Mouse (Mus musculus): Measurements from ENCODE around the gene Bcl2. TPM values are rescaled to one million over a fixed set of nuclear protein-coding genes. Genes with fewer than 3 reads are reported as not detected.

Bcl2 gene
- total and polyA plus RNA-seq, 3 experiments, result 30.9 to 87.0 (median 38.8) TPM

- H3K36me3 ChIP-seq (ENCODE audit: control insufficient read depth in 1 of 2, insufficient read depth in 2 of 2, low read length in 2 of 2), result peaks cover 5 to 34% of the 10 kb centered on the region in 2 experiments; a peak in 3 of 4 replicates
- no peak overlapping the region for H3K9ac ChIP-seq (ENCODE audit: control insufficient read depth, low read depth, low read length, poor library complexity, severe bottlenecking)
- H3K27ac ChIP-seq (ENCODE audit: control insufficient read depth, low read depth, low read length), result no peak overlapping the region
- no peak overlapping the region for H3K4me3 ChIP-seq (ENCODE audit: control insufficient read depth in 1 of 2, insufficient read depth in 1 of 2, low read depth in 2 of 2, low read length in 2 of 2)
- H3K9me3 ChIP-seq (replicated peaks; ENCODE audit: insufficient read depth, low read length), result no peaks in the 10 kb centered on the region
- DNase-seq (ENCODE audit: low read depth, low spot score), result no peak
- H3K4me1 ChIP-seq (ENCODE audit: control insufficient read depth in 1 of 2, insufficient read depth in 2 of 2, low read length in 2 of 2), result peaks cover 24 to 27% of the 10 kb centered on the region in 2 experiments
- H3K79me2 ChIP-seq (ENCODE audit: control insufficient read depth, insufficient read depth, low read length, poor library complexity), result peaks cover 12% of the 10 kb centered on the region
- no peaks in the 10 kb centered on the region for H3K27me3 ChIP-seq (ENCODE audit: control insufficient read depth in 1 of 2, insufficient read depth in 2 of 2, low read length in 2 of 2)
- TF ChIP-seq CHD2 (IDR thresholded peaks at IDR 0.05; ENCODE audit: low read length), result no peak
- TF ChIP-seq USF1 (IDR thresholded peaks at IDR 0.05; ENCODE audit: low read depth, low read length), result no peak
- no peak for TF ChIP-seq RAD21 (IDR thresholded peaks at IDR 0.05; ENCODE audit: low read depth, low read length)
- 0 out of 4 replicates have a peak, but pooled peaks of 1 of the 2 experiments have one; percentile 24 for TF ChIP-seq EP300 (IDR thresholded peaks at IDR 0.05; ENCODE audit: low read depth in 1 of 2, low read length in 2 of 2)
- TF ChIP-seq JUND (IDR thresholded peaks at IDR 0.05; ENCODE audit: low read depth, low read length), result no peak
- TF ChIP-seq MAFK (IDR thresholded peaks at IDR 0.05; ENCODE audit: borderline replicate concordance, low read depth, low read length), result no peak
- TF ChIP-seq E2F4 (IDR thresholded peaks at IDR 0.05; ENCODE audit: borderline replicate concordance, low read depth, low read length), result no peak
- TF ChIP-seq ETS1 (IDR thresholded peaks at IDR 0.05; ENCODE audit: low read depth, low read length), result peak; percentile 26; the same call in 1 of the 2 replicates
- TF ChIP-seq POLR2A (IDR thresholded peaks at IDR 0.05; ENCODE audit: control insufficient read depth in 1 of 2, insufficient read depth in 1 of 2, low read depth in 1 of 2, low read length in 2 of 2, poor library complexity in 1 of 2), result no peak
- TF ChIP-seq MAX (IDR thresholded peaks at IDR 0.05; ENCODE audit: low read length), result 0 out of 2 replicates have a peak, but pooled peaks have one; percentile 19
- no peak for TF ChIP-seq MYC (IDR thresholded peaks at IDR 0.05; ENCODE audit: low read depth, low read length)
- peak; percentile 71; the same call in 1 of the 2 replicates for TF ChIP-seq MXI1 (IDR thresholded peaks at IDR 0.05; ENCODE audit: low read depth, low read length)
- TF ChIP-seq MYB (IDR thresholded peaks at IDR 0.05; ENCODE audit: low read depth, low read length), result no peak
- no peak for TF ChIP-seq TAL1 (IDR thresholded peaks at IDR 0.05; ENCODE audit: low read length)
- TF ChIP-seq UBTF (IDR thresholded peaks at IDR 0.05; ENCODE audit: borderline replicate concordance, insufficient read depth, low read depth, low read length), result no peak
- TF ChIP-seq GABPA (IDR thresholded peaks at IDR 0.05; ENCODE audit: low read depth, low read length), result no peak
- TF ChIP-seq ZNF384 (IDR thresholded peaks at IDR 0.05; ENCODE audit: low read depth, low read length), result no peak
- no peak for TF ChIP-seq ZKSCAN1 (IDR thresholded peaks at IDR 0.05; ENCODE audit: low read depth, low read length)
- TF ChIP-seq NRF1 (IDR thresholded peaks at IDR 0.05; ENCODE audit: insufficient read depth, low read depth, low read length, poor library complexity, severe bottlenecking), result no peak
- no peak for TF ChIP-seq HCFC1 (IDR thresholded peaks at IDR 0.05; ENCODE audit: low read depth, low read length)
- no peak for TF ChIP-seq CHD1 (IDR thresholded peaks at IDR 0.05; ENCODE audit: low read depth, low read length)
- TF ChIP-seq CTCF (IDR thresholded peaks at IDR 0.05 in 2 of 3, conservative IDR thresholded peaks at IDR 0.05 in 1 of 3; ENCODE audit: control insufficient read depth in 1 of 3, insufficient read depth in 1 of 3, low read depth in 2 of 3, low read length in 3 of 3, poor library complexity in 1 of 3, severe bottlenecking in 1 of 3), result no peak
- peak; percentile 82 for TF ChIP-seq GATA1 (IDR thresholded peaks at IDR 0.05; ENCODE audit: low read depth, low read length)
- no peak for TF ChIP-seq TBP (IDR thresholded peaks at IDR 0.05; ENCODE audit: low read depth, low read length)
- TF ChIP-seq POLR2AphosphoS5 (IDR thresholded peaks at IDR 0.05; ENCODE audit: borderline replicate concordance, low read depth, low read length), result no peak
- TF ChIP-seq RCOR1 (IDR thresholded peaks at IDR 0.05; ENCODE audit: low read depth, low read length), result peak; percentile 47; the same call in 1 of the 2 replicates
- no peak for TF ChIP-seq USF2 (IDR thresholded peaks at IDR 0.05; ENCODE audit: borderline replicate concordance in 1 of 2, insufficient read depth in 1 of 2, low read depth in 1 of 2, low read length in 2 of 2)
- no peak for TF ChIP-seq KAT2A (conservative IDR thresholded peaks at IDR 0.05; ENCODE audit: low read depth, low read length)
- TF ChIP-seq ZC3H11A (IDR thresholded peaks at IDR 0.05; ENCODE audit: low read depth, low read length), result no peak
- TF ChIP-seq TCF12 (IDR thresholded peaks at IDR 0.05; ENCODE audit: low read depth, low read length), result 0 out of 2 replicates have a peak, but pooled peaks have one; percentile 6
- TF ChIP-seq BHLHE40 (IDR thresholded peaks at IDR 0.05; ENCODE audit: borderline replicate concordance, low read depth, low read length), result no peak
- no peak for TF ChIP-seq POLR2AphosphoS2 (IDR thresholded peaks at IDR 0.05; ENCODE audit: low read length)
- TF ChIP-seq NELFE (IDR thresholded peaks at IDR 0.05; ENCODE audit: low read depth, low read length), result no peak
- TF ChIP-seq ZMIZ1 (IDR thresholded peaks at IDR 0.05; ENCODE audit: low read depth, low read length), result no peak
- no peak for TF ChIP-seq MEF2A (IDR thresholded peaks at IDR 0.05; ENCODE audit: extremely low read depth, insufficient replicate concordance, low read depth, low read length, poor library complexity, severe bottlenecking)
- no peak for TF ChIP-seq ELF1 (IDR thresholded peaks at IDR 0.05; ENCODE audit: low read depth, low read length)
- no peak for TF ChIP-seq SMC3 (IDR thresholded peaks at IDR 0.05; ENCODE audit: low read depth, low read length)
Observed at GRCm38 (mm10) chr1:106756633-106757032, 42.6 kb upstream of the Bcl2 start.
